Mouse (Mus musculus): ENCODE measurements around the gene Kcnd3. TPM values are rescaled to one million over a fixed set of nuclear protein-coding genes. Genes with fewer than 3 reads are reported as not detected.

Kcnd3 gene
- polyA plus RNA-seq, 1 experiment from 2014 or later = 0.90 TPM

DNA sequence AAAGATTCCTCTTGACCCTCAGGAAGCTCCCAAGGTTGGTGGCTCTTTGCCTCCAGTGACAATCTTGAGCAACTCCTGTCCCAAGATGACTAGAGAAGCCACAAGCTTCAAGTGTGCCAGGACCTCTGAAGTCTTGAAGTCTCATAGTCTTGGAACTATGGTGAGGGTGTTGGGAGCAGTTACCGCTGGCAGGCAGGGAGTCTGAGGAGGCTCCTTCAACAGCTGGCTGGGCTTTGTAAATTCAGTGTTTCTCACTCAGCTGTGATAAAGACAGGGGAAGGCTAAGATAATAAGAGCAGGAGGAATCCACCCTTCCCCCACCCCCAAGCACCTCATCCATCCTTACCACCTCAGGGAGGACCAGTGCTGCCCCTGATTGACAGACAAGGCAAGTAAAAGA lies 92.0 kb downstream of the Kcnd3 start:
- Histone ChIP-seq H3K4me3 (no peak overlapping the region), H3K36me3 (no peaks in the 10 kb centered on the region), H3K4me1 (replicated peaks) (peaks cover 13% of the 10 kb centered on the region), H3K27me3 (ENCODE audit: insufficient read depth, poor library complexity, severe bottlenecking) (no peaks in the 10 kb centered on the region), H3K27ac (no peak overlapping the region), H3K9me3 (no peaks in the 10 kb centered on the region)
- no peak for DNase-seq (ENCODE audit: low spot score)
- 94% methylated on average over 1 of the region's 1 CpGs for WGBS

DNA sequence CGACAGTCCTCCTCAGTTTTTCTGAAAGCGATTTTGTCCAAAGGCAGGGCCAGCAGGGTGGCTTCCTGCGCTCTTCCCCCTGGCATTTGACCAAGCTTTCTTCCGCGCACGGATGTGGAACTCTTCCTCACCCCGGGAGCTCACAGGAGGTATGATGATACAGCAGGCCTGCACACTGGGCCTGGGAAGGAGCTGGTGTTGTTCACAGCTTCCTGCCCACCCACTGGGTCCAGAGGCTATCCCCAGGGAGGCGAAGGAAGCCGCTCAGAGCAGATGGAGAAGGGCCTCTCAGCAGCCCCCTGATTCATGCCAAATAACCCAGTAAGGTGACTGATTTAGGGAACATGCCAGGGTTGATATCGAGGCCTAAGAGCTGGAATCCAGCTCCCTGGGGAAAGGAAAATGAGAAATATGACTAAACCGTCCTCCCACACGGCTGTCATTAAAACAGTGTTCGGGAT lies 94.5 kb downstream of the Kcnd3 start:
- no peaks in the 10 kb centered on the region for H3K36me3 ChIP-seq
- no peak for DNase-seq (ENCODE audit: low spot score)
- 49% methylated on average over 13 of the region's 13 CpGs for WGBS
- no peaks in the 10 kb centered on the region for H3K27me3 ChIP-seq (ENCODE audit: insufficient read depth, poor library complexity, severe bottlenecking)
- H3K4me3 ChIP-seq = no peak overlapping the region
- H3K9me3 ChIP-seq = no peaks in the 10 kb centered on the region
- peaks cover 6% of the 10 kb centered on the region for H3K4me1 ChIP-seq (replicated peaks)
- no peak overlapping the region for H3K27ac ChIP-seq

DNA sequence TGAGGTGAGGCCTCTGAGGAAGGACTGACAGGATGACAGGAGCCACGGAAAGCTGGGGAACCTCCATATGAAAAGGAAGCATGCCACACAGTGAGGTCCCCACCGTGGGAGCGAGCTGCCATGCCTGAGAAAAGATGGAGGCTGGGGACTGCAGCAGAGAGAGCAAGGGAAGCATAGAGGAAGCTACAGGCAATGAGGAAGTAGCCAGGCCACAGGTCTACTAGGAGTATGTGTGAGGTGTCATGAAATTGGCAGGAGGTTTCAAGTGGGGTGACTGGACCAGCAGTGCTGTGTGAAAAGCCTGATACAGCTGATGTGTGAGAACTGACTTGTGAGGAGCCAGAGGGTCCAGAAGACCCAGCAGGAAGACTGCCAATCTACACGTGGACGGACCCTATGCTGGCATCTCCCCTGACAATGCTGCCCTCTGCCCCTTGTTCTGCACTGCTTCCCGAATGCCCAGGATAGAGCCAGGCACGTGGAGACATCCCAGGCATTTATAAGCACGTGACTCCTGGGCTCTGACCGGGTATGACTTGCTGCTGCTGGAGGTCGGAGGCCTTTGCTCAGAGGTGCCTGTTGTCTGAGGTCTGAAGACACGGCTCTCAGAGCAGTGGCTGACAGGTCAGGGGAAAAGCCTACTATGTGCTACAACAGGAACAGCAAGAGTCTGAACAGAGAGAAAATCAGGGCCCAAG lies 96.1 kb downstream of the Kcnd3 start:
- no peak for DNase-seq (ENCODE audit: low spot score)
- Histone ChIP-seq H3K4me3 (no peak overlapping the region), H3K27me3 (ENCODE audit: insufficient read depth, poor library complexity, severe bottlenecking) (no peaks in the 10 kb centered on the region), H3K9me3 (no peaks in the 10 kb centered on the region), H3K4me1 (replicated peaks) (peaks cover 6% of the 10 kb centered on the region), H3K27ac (no peak overlapping the region), H3K36me3 (no peaks in the 10 kb centered on the region)
- 83% methylated on average over 11 of the region's 11 CpGs for WGBS

DNA sequence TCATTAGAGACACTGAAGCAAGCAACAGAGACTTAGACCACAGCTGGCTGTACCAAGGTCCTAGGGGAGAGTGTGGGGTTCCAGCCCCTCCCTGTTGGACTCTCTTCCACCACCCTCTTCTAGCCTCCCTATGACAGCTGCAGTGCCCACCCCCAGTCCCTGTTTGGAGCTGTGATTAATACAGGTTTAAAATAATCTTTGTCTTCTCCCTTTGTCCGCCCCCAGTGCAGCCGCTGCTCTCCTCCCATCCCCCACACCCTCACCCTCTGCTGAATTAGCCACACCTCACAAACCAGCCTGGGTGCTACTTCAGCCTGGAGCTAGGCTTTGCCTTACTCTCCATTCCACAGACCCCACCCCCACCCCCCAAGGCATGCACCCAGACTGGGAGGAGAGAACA lies 107.3 kb downstream of the Kcnd3 start:
- Histone ChIP-seq H3K36me3 (no peaks in the 10 kb centered on the region), H3K9me3 (no peaks in the 10 kb centered on the region), H3K27ac (peak overlapping the region; percentile 72), H3K27me3 (ENCODE audit: insufficient read depth, poor library complexity, severe bottlenecking) (no peaks in the 10 kb centered on the region), H3K4me3 (no peak overlapping the region), H3K4me1 (replicated peaks) (peaks cover 13% of the 10 kb centered on the region)
- WGBS = 32% methylated on average over 2 of the region's 2 CpGs
- DNase-seq (ENCODE audit: low spot score) = peak; percentile 21

DNA sequence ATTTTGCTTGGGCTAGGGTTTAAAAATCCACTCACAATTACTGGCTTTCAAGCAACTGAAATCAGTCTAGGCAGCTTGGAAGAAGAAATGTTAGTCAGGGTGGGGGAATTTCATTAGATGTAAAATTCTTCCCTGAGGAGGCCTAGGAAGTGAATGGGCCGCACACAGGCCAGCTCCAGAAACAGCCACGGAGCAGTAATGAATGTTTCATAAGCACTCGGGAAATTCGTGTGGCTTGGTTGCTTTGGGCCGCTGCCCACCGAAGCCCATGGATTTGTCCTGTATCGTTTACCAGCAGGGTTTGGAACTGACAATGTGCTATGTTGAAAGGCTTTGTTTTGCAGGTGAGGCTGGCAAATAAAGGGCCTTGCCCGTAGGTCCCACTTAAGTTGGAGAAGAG lies 114.8 kb downstream of the Kcnd3 start:
- Histone ChIP-seq H3K4me3 (no peak overlapping the region), H3K36me3 (no peaks in the 10 kb centered on the region), H3K27ac (no peak overlapping the region), H3K27me3 (ENCODE audit: insufficient read depth, poor library complexity, severe bottlenecking) (no peaks in the 10 kb centered on the region; the same call in 1 of the 2 replicates), H3K4me1 (replicated peaks) (peaks cover 40% of the 10 kb centered on the region), H3K9me3 (no peaks in the 10 kb centered on the region)
- 74% methylated on average over 8 of the region's 8 CpGs for WGBS
- no peak for DNase-seq (ENCODE audit: low spot score)

DNA sequence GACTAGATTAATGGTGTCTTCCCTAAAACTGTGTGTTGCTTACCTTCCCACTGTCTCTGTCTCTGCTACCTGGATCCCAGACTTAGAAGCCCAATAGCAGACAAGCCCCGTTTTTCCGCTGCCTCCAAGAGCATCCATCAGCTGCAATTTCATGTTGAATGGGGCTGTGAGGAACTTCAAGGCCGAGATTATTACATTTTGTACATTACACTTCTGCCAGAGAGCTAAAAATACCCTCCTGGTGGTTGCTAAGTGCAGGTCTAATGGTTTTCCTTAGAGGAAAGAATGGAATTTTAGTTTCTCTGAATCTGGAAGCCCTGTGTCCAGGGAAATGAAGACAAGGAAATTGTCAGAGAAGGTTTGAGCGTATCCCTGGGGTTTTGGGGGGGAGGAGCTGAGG lies 115.3 kb downstream of the Kcnd3 start:
- Histone ChIP-seq H3K36me3 (no peaks in the 10 kb centered on the region), H3K27me3 (ENCODE audit: insufficient read depth, poor library complexity, severe bottlenecking) (peaks cover 2% of the 10 kb centered on the region; the same call in 1 of the 2 replicates), H3K9me3 (no peaks in the 10 kb centered on the region), H3K4me3 (no peak overlapping the region), H3K27ac (peak overlapping the region; percentile 53; the same call in 1 of the 2 replicates), H3K4me1 (replicated peaks) (peaks cover 40% of the 10 kb centered on the region)
- no peak for DNase-seq (ENCODE audit: low spot score)
- 80% methylated on average over 4 of the region's 4 CpGs for WGBS

DNA sequence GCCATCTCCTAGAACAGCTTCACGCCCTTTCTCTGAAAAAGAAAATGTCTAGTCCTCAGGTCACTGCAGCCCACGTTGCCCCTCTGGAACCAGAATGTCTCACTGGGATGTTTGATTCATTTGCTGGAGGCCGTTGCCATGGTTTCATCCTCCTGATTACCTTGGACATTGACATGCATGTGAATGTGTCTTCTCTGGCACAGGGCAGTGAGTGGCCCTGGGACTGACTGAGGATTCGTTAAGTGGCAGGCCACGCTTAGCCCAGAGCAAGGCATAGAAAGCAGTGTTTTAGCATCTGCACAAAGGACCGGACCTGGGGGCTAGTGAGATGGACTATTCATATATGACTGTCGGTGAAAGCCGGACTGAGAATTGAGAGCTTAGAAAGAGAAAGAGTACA lies 116.3 kb downstream of the Kcnd3 start:
- H3K27me3 ChIP-seq (ENCODE audit: insufficient read depth, poor library complexity, severe bottlenecking) = peaks cover 2% of the 10 kb centered on the region; the same call in 1 of the 2 replicates
- WGBS = 72% methylated on average over 8 of the region's 8 CpGs
- H3K9me3 ChIP-seq = no peaks in the 10 kb centered on the region
- peaks cover 40% of the 10 kb centered on the region for H3K4me1 ChIP-seq (replicated peaks)
- no peak overlapping the region for H3K4me3 ChIP-seq
- peak overlapping the region; percentile 53; the same call in 1 of the 2 replicates for H3K27ac ChIP-seq
- no peak for DNase-seq (ENCODE audit: low spot score)
- no peaks in the 10 kb centered on the region for H3K36me3 ChIP-seq

DNA sequence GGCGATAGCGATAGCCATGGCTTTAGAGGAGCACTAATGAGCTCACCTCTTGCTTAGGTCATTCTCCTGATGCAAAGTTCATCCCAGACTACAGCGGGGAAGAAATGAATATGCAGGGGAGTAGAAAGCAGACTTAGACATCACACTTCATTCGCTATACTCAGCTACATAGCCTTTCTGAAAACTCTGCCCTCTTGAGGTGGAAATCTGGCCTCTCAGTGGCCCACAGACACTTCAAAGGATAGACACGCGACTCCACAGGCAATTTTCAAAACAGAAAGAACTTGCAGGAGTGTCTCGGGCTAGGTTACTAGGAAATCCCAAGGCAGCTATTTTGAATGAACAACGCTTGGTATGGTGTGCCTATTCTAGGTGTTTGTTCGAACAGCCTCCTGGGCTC lies 116.7 kb downstream of the Kcnd3 start:
- peaks cover 40% of the 10 kb centered on the region for H3K4me1 ChIP-seq (replicated peaks)
- no peak for DNase-seq (ENCODE audit: low spot score)
- WGBS = 70% methylated on average over 9 of the region's 9 CpGs
- peaks cover 2% of the 10 kb centered on the region; the same call in 1 of the 2 replicates for H3K27me3 ChIP-seq (ENCODE audit: insufficient read depth, poor library complexity, severe bottlenecking)
- H3K9me3 ChIP-seq = no peaks in the 10 kb centered on the region
- no peaks in the 10 kb centered on the region for H3K36me3 ChIP-seq
- no peak overlapping the region for H3K4me3 ChIP-seq
- H3K27ac ChIP-seq = peak overlapping the region; percentile 53; the same call in 1 of the 2 replicates

DNA sequence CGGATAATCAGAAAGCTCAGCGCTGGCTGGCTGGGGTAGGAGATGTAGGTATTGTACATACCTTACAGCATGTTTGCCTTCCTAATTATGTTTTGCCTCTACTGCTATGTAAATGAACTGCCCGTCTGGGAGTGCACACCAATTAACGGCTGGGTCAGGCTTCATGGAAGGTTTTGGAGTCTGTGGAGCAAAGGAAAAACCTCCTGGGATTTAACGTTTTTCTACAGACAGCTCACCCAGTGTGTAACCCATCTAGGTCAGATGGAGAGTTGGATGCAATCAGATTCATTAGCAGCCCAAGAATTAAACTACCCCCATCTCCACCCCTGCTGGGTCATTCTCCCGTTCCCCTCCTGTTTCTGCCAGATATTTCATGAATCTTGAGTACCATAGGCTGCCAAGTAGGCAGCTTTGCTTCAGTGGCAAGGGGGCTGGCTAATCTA lies 117.2 kb downstream of the Kcnd3 start:
- H3K27ac ChIP-seq = peak overlapping the region; percentile 53; the same call in 1 of the 2 replicates
- no peaks in the 10 kb centered on the region for H3K9me3 ChIP-seq
- 52% methylated on average over 6 of the region's 6 CpGs for WGBS
- no peak overlapping the region for H3K4me3 ChIP-seq
- no peaks in the 10 kb centered on the region for H3K36me3 ChIP-seq
- H3K27me3 ChIP-seq (ENCODE audit: insufficient read depth, poor library complexity, severe bottlenecking) = peaks cover 2% of the 10 kb centered on the region; the same call in 1 of the 2 replicates
- H3K4me1 ChIP-seq (replicated peaks) = peaks cover 40% of the 10 kb centered on the region
- no peak for DNase-seq (ENCODE audit: low spot score)

DNA sequence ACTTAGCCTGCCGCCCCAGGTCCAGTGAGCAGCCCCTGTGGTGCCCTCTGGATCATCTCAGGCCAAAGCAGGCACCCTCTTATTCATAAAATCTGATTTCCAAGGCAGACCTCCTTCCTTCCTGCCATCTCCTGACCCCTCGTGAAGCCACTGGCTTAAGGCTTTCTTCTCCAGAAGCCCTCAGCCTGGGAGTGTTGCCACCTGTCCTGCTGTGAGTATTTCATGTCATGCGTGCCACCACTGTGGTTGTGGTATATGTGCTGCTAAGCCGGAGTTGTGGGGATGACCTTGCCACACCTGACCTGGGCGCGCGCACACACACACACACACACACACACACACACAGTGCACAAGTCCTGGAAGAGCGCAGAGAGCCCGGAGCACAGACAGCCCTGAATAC lies 117.8 kb downstream of the Kcnd3 start:
- Histone ChIP-seq H3K27ac (peak overlapping the region; percentile 60), H3K4me1 (replicated peaks) (peaks cover 40% of the 10 kb centered on the region), H3K4me3 (no peak overlapping the region), H3K27me3 (ENCODE audit: insufficient read depth, poor library complexity, severe bottlenecking) (peaks cover 2% of the 10 kb centered on the region; the same call in 1 of the 2 replicates), H3K9me3 (no peaks in the 10 kb centered on the region), H3K36me3 (no peaks in the 10 kb centered on the region)
- 75% methylated on average over 9 of the region's 9 CpGs for WGBS
- DNase-seq (ENCODE audit: low spot score) = no peak

DNA sequence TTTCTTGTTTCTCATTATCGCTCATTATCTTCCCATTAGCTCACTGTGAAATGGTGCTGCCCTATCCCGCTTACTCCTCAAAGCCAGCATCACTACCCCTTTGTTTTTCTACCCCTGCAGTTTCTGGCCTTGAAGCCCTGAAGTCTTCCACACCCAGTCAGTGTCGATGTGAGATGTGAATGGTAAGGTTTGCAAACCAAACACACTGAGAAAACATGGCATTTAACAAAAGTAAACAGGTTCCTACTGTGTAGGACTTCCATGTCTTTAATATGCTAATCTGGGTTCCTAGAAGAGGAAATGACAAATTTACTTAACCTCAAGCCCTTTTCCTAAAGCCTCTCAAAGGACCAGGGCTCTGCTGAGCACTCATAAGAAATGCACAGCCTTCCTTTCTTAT lies 118.7 kb downstream of the Kcnd3 start:
- peaks cover 40% of the 10 kb centered on the region for H3K4me1 ChIP-seq (replicated peaks)
- H3K9me3 ChIP-seq = no peaks in the 10 kb centered on the region
- DNase-seq (ENCODE audit: low spot score) = no peak
- no peaks in the 10 kb centered on the region for H3K36me3 ChIP-seq
- no peak overlapping the region for H3K27ac ChIP-seq
- peaks cover 2% of the 10 kb centered on the region; the same call in 1 of the 2 replicates for H3K27me3 ChIP-seq (ENCODE audit: insufficient read depth, poor library complexity, severe bottlenecking)
- H3K4me3 ChIP-seq = no peak overlapping the region
- WGBS = 46% methylated on average over 3 of the region's 3 CpGs

DNA sequence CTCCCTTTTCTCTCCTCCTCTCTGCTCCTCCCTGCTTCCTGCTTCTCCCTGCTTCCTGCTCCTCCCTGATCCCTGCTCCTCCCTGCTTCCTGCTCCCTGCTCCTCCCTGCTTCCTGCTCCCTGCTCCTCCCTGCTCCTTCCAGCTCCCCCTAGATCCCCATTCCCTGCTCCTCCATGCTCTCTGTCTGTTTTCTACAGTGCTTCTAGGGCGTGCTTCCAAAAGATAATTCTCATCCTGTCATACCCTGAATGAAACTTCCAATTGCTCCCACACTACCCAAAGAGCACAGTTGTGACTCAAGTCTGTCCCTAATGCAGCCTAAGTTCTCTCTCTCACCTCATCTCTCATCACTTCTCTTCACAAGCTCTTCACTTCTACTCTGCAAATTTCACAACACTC lies 119.8 kb downstream of the Kcnd3 start:
- Histone ChIP-seq H3K4me3 (no peak overlapping the region), H3K9me3 (no peaks in the 10 kb centered on the region), H3K27ac (no peak overlapping the region), H3K27me3 (ENCODE audit: insufficient read depth, poor library complexity, severe bottlenecking) (peaks cover 2% of the 10 kb centered on the region; the same call in 1 of the 2 replicates), H3K4me1 (replicated peaks) (peaks cover 38% of the 10 kb centered on the region), H3K36me3 (no peaks in the 10 kb centered on the region)
- DNase-seq (ENCODE audit: low spot score) = no peak
- 65% methylated on average over 1 of the region's 1 CpGs for WGBS

DNA sequence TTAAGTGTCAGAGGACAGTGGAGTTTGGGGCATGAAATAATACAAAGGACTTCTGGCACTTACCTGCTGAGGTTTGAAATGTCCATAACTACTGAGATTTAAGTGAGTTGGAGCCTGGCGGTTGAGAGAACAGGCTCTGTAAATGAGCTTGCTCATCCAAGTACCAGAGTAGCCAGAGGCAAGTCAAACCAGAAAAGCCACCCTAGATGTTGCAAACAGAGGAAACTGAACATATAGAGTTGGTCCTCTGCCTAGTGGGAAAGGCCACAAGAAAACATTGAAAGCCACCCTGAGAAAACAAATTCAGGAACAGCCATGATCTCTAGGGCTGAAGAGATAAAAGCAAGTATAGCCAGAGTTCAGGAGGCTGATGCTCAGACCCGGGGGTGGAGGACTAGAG lies 121.0 kb downstream of the Kcnd3 start:
- H3K9me3 ChIP-seq = no peaks in the 10 kb centered on the region
- H3K27ac ChIP-seq = no peak overlapping the region
- DNase-seq (ENCODE audit: low spot score) = no peak
- no peaks in the 10 kb centered on the region for H3K36me3 ChIP-seq
- H3K4me1 ChIP-seq (replicated peaks) = peaks cover 26% of the 10 kb centered on the region
- peaks cover 2% of the 10 kb centered on the region; the same call in 1 of the 2 replicates for H3K27me3 ChIP-seq (ENCODE audit: insufficient read depth, poor library complexity, severe bottlenecking)
- 85% methylated on average over 2 of the region's 2 CpGs for WGBS
- H3K4me3 ChIP-seq = no peak overlapping the region
